Mouse (Mus musculus): Measurements from ENCODE around the gene Srxn1.

DNA sequence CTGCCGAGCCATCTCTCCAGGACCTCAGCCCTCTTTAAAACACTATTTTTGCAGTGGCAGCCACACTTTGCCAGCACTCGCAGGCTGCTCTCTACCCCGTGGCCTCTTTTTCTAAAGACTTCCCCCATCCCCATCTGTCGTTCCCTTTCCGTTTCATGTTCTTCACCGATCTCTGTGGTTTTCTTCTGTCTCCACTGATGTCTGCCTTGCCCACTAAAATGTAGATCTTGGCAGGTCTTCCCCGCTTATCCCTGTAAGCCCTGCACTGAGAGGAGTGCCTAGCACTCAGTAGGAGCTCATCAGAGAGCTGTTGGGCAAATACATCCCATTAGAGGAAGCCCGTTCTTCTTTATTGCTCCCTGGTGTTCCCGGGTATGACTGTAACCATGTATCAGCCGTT, 7.7 kb downstream of the Srxn1 start:
- no peak for TF ChIP-seq POLR2A (IDR thresholded peaks at IDR 0.05; ENCODE audit: control insufficient read depth, extremely low read depth, insufficient read depth, low read length, poor library complexity)
- no peak for TF ChIP-seq CTCF (IDR thresholded peaks at IDR 0.05; ENCODE audit: borderline replicate concordance, control insufficient read depth, extremely low read depth, insufficient read depth, low read length, poor library complexity)

All from thymus, adult 2 months (tissue).